Mouse (Mus musculus): ENCODE measurements around the gene Pstk. TPM values are rescaled to one million over a fixed set of nuclear protein-coding genes. Genes with fewer than 3 reads are reported as not detected.
A peak's percentile ranks its signal among the peaks of the same experiment; 100 is the strongest.
"Not testable (repeated sequence)": the region's sequence is repeated elsewhere in the genome, so short reads cannot be mapped to it uniquely, and the experiment has no call there.

Pstk gene
- polyA plus RNA-seq, 1 experiment, result 69.4 TPM

DNA sequence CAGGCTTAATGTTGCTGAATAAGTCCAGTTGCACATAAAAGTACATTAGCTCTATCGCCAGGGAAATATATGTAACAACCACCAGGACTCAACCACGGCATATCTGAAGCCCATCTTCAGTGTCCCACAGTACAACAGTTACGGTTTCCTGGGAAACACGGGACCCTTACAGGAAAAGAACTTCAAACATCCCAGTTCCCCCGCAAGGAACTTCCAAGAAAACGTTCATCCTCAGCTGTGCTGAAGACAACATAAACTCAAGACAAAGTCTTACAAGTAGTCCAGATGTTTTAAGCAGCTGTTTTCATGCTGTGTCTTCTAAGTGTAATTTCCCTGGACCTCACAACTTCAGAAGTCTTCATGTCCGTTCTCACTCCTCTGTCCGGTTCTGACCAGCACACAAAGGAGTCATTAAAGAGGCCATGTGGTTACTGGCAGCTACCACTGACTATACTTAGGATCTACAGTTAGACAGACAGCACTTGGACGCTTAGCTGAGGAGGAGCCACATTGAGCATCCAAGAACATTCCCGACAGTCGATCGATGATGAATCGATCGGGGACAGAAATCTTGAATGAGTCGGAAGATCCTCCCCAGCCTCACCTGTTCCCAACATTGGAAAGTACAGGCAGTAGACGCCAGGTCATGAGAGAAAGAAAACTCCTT, 38.5 kb downstream of the Pstk start:
- DNase-seq, result no peak

DNA sequence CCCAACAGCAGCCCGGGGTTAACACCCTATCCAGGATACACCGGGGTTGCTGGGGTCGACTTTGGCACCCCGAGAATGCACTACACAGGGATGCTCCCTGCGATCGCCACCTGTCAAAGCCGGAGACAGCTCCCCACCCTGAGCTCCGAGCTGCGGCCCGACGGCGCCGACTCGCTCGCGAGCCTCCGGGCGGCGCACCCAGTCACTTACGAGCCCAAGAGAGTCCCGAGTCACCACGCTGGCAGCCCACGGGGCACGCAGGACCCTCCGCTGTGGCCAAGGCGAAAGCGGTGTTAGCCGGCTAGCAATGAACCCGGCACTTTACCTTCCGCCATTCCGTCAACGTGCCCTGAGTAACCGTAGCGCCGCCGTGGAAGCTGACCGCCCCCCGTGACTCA, 39.0 kb downstream of the Pstk start:
- no peaks in the 10 kb centered on the region for H3K27me3 ChIP-seq (ENCODE audit: control insufficient read depth, insufficient read depth, low read length)
- H3K4me1 ChIP-seq (ENCODE audit: control insufficient read depth, insufficient read depth, low read length), result no peaks in the 10 kb centered on the region; the same call in 1 of the 2 replicates
- TF ChIP-seq CTCF (IDR thresholded peaks at IDR 0.05; ENCODE audit: borderline replicate concordance, insufficient read depth, low read depth, low read length) (no peak), POLR2A (IDR thresholded peaks at IDR 0.05; ENCODE audit: borderline replicate concordance, insufficient read depth, low read length) (no peak)
- no peak for DNase-seq
- under 1% methylated on average over 38 of the region's 38 CpGs for WGBS
- peak overlapping the region; percentile 98 for H3K4me3 ChIP-seq (replicated peaks; ENCODE audit: insufficient read depth, low read depth, low read length)
- H3K27ac ChIP-seq (ENCODE audit: insufficient read depth, low read length), result peak overlapping the region; percentile 71

More for the DNA sequence above, 38.5 kb downstream of the Pstk start:
- Histone ChIP-seq H3K4me1 (ENCODE audit: control insufficient read depth, insufficient read depth, low read length) (no peaks in the 10 kb centered on the region; the same call in 1 of the 2 replicates), H3K27me3 (ENCODE audit: control insufficient read depth, insufficient read depth, low read length) (no peaks in the 10 kb centered on the region), H3K4me3 (replicated peaks; ENCODE audit: insufficient read depth, low read depth, low read length) (peak overlapping the region; percentile 98), H3K27ac (ENCODE audit: insufficient read depth, low read length) (peak overlapping the region; percentile 71; the same call in 1 of the 2 replicates)
- TF ChIP-seq POLR2A (IDR thresholded peaks at IDR 0.05; ENCODE audit: borderline replicate concordance, insufficient read depth, low read length) (no peak), CTCF (IDR thresholded peaks at IDR 0.05; ENCODE audit: borderline replicate concordance, insufficient read depth, low read depth, low read length) (no peak)
- WGBS, result 4% methylated on average over 16 of the region's 16 CpGs

DNA sequence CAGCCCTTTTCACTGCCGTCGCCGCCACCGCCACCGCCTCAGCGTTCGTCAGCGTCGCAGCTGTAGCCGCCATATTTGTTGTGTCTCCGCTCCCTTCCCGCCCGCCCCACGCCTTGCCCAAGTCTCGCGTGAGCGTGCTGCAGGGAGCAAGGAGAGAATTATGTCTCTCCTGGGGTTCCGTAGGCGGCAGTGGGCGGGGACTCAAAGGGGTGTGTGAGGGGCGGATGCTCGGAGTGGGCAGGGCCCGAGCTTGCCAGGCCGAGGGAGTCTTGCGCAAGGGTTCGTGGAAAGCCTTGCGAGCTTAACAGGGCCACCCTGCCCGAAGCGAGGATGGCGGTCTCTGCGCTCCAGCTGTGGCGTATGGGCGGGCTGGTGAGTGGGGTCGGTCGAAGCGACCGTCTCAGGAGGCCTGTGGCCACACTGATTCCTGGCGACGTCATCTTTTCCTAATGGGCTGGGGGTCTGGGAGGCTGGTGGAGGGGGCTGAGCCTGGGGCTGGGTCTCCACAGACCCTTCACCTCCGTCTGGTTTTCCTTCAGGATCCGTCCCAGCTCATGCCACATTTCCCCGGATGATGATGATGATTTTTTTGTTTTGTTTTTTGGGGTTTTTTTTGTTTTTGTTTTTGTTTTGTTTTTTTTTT, 39.6 kb downstream of the Pstk start, which contains the start of the genes Ikzf5 and Acadsb:
Gene Ikzf5, minus strand, starts transcription at position 106 of the 643 bp plus-strand sequence.
Gene Acadsb, plus strand, starts transcription at position 186 of the 643 bp plus-strand sequence.
- under 1% methylated on average over 42 of the region's 42 CpGs for WGBS
- Histone ChIP-seq H3K27me3 (ENCODE audit: control insufficient read depth, insufficient read depth, low read length) (no peaks in the 10 kb centered on the region), H3K27ac (ENCODE audit: insufficient read depth, low read length) (peak within 1 kb of the TSS; percentile 71), H3K4me3 (replicated peaks; ENCODE audit: insufficient read depth, low read depth, low read length) (peak within 1 kb of the TSS; percentile 98), H3K4me1 (ENCODE audit: control insufficient read depth, insufficient read depth, low read length) (no peaks in the 10 kb centered on the region; the same call in 1 of the 2 replicates)
- DNase-seq, result peak; percentile 98 to 99
- TF ChIP-seq POLR2A (IDR thresholded peaks at IDR 0.05; ENCODE audit: borderline replicate concordance, insufficient read depth, low read length) (peak; percentile 82; the same call in 1 of the 2 replicates), CTCF (IDR thresholded peaks at IDR 0.05; ENCODE audit: borderline replicate concordance, insufficient read depth, low read depth, low read length) (no peak)

DNA sequence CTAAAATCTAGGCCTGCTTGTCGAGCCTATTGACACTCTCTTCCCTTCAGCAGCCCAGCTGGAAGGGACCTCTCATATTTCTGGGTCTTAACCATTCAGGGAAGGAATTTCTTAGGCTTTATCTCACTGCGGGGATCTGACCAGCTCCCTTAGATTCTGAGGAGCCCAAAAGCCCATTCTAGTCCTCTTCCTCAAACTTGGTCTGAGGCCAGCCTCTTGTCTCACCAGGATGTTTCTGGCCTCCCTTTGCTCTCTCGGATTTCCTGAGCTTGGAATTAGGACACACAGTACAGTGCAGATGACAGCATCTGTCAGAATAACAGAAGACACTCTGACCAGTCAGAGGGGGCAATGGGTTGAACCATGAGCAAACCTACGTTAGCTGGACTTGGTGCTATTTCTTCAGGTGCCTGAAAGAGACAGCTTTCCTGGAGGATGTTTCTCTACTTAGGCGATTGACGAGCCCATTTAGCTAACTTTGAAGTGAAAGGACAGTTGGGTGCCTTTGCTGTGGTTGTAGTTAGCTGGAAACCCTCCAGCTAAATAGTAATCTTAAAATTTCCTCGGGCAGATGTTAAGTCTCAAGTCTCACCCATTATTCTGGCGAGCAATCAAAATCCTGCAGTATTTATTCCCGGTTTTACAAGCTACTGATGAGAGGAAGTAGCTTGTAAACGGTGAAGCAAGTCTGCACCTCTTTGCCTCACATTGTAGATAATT, 40.4 kb downstream of the Pstk start:
- peak overlapping the region; percentile 56 for H3K4me3 ChIP-seq (replicated peaks; ENCODE audit: insufficient read depth, low read depth, low read length)
- TF ChIP-seq POLR2A (IDR thresholded peaks at IDR 0.05; ENCODE audit: borderline replicate concordance, insufficient read depth, low read length) (no peak), CTCF (IDR thresholded peaks at IDR 0.05; ENCODE audit: borderline replicate concordance, insufficient read depth, low read depth, low read length) (no peak)
- no peaks in the 10 kb centered on the region for H3K27me3 ChIP-seq (ENCODE audit: control insufficient read depth, insufficient read depth, low read length)
- 36% methylated on average over 10 of the region's 10 CpGs for WGBS
- H3K27ac ChIP-seq (ENCODE audit: insufficient read depth, low read length), result no peak overlapping the region
- DNase-seq, result peak in 1 of 2 experiments; percentile 21
- H3K4me1 ChIP-seq (ENCODE audit: control insufficient read depth, insufficient read depth, low read length), result no peaks in the 10 kb centered on the region; the same call in 1 of the 2 replicates

DNA sequence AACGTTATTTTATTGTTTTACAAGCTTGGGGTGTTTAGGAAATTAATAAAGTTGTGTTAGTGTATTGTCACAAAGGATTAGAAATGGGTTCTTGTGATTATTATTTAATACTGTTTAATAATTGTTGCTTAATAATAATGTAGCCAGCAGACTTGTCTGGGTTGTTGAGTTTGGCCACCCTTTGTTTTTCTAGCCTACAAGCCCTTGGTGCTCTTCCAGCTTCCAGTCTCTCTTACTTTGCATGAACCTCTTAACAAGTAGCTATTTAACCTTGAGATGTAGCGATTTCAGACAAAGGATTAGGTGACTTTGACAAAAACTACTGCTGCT, 41.0 kb downstream of the Pstk start:
- H3K27me3 ChIP-seq (ENCODE audit: control insufficient read depth, insufficient read depth, low read length), result no peaks in the 10 kb centered on the region
- 80% methylated on average over 2 of the region's 2 CpGs for WGBS
- H3K4me1 ChIP-seq (ENCODE audit: control insufficient read depth, insufficient read depth, low read length), result no peaks in the 10 kb centered on the region; the same call in 1 of the 2 replicates
- TF ChIP-seq CTCF (IDR thresholded peaks at IDR 0.05; ENCODE audit: borderline replicate concordance, insufficient read depth, low read depth, low read length), result no peak
- TF ChIP-seq POLR2A (IDR thresholded peaks at IDR 0.05; ENCODE audit: borderline replicate concordance, insufficient read depth, low read length), result no peak
- no peak overlapping the region for H3K27ac ChIP-seq (ENCODE audit: insufficient read depth, low read length)
- DNase-seq, result no peak
- H3K4me3 ChIP-seq (replicated peaks; ENCODE audit: insufficient read depth, low read depth, low read length), result no peak overlapping the region

DNA sequence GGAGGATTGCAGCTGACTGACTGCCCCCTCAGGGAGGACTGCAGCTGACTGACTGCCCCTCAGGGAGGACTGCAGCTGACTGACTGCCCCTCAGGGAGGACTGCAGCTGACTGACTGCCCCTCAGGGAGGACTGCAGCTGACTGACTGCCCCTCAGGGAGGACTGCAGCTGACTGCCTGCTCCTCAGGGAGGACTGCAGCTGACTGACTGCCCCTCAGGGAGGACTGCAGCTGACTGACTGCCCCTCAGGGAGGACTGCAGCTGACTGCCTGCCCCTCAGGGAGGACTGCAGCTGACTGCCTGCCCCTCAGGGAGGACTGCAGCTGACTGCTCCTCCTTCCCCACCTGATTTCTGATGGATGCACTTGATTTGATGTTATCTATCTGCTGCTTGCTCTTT, 45.8 kb downstream of the Pstk start:
- H3K27me3 ChIP-seq (ENCODE audit: control insufficient read depth, insufficient read depth, low read length); H3K4me3 ChIP-seq (replicated peaks; ENCODE audit: insufficient read depth, low read depth, low read length); H3K27ac ChIP-seq (ENCODE audit: insufficient read depth, low read length); H3K4me1 ChIP-seq (ENCODE audit: control insufficient read depth, insufficient read depth, low read length); DNase-seq: not testable (repeated sequence)

DNA sequence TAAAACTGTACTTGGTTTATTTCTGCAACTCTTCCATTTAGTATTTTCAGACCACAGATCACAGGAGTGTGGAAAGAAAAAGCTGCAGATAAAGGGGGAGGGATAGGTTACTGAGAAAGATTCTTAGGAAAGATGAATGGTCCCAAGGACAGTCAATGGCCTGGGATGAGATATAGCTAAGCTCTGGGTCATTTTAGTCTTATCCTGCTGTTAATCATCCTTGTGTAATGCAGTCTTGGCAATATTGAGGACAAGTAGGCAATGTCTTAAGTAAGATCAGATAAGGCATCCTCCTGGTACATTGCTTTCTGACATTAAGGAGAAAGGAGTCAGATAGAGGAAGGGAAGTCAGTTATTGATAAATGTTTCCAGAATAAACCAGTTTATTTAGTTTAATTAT, 46.7 kb downstream of the Pstk start:
- TF ChIP-seq POLR2A (IDR thresholded peaks at IDR 0.05; ENCODE audit: borderline replicate concordance, insufficient read depth, low read length), result no peak
- TF ChIP-seq CTCF (IDR thresholded peaks at IDR 0.05; ENCODE audit: borderline replicate concordance, insufficient read depth, low read depth, low read length), result no peak
- no peak for DNase-seq
- no peak overlapping the region for H3K4me3 ChIP-seq (replicated peaks; ENCODE audit: insufficient read depth, low read depth, low read length)
- no peaks in the 10 kb centered on the region for H3K27me3 ChIP-seq (ENCODE audit: control insufficient read depth, insufficient read depth, low read length)
- H3K27ac ChIP-seq (ENCODE audit: insufficient read depth, low read length), result no peak overlapping the region
- H3K4me1 ChIP-seq (ENCODE audit: control insufficient read depth, insufficient read depth, low read length), result no peaks in the 10 kb centered on the region
